Comparison of ENCODE assay signal across 24 mouse cellular contexts in the genomic region with DNA sequence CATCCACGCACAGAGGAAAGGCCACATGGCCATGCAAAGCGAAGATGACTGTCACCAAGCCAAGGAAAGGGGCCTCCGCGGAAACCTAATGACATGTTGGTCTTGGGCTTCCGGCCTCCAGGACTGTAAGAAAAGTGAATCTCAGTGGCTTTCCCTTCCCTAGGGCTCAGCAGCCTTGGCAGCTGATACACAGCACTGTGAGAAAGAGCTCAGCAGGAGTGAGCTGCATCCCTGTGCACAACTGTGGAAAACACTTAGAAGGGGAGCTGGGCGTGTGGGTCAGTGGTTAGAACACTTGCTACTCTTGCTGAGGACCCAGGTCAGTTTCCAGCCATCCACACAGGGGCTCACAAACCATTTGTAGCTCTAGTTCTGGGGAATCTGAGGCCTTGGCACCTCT.
"Had no signal": no experiment of that assay in that cellular context is flagged by ENCODE, and none has a peak within 500 bp of the region (broad histone marks: within the 10 kb centered on the region; RNA-seq: fewer than 3 reads in every experiment).

No protein-coding gene starts in this region.

- H3K27me3 ChIP-seq: limb, embryonic 15.5 days; liver, embryonic 15.5 days had no signal

- H3K9ac ChIP-seq: kidney, embryonic 15.5 days; limb, embryonic 12.5 days; limb, embryonic 15.5 days; liver, embryonic 12.5 days; liver, embryonic 15.5 days; lung, embryonic 15.5 days; midbrain, embryonic 13.5 days; stomach, embryonic 15.5 days had no signal

- H3K36me3 ChIP-seq: kidney, embryonic 15.5 days; limb, embryonic 12.5 days; limb, embryonic 15.5 days; liver, embryonic 12.5 days; liver, embryonic 15.5 days; lung, embryonic 15.5 days; midbrain, embryonic 10.5 days; midbrain, embryonic 13.5 days; stomach, embryonic 15.5 days had no signal

- ATAC-seq: liver, embryonic 12.5 days; midbrain, embryonic 13.5 days; midbrain, embryonic 16.5 days had no signal

- H3K4me1 ChIP-seq: liver, embryonic 12.5 days; liver, embryonic 15.5 days; lung, embryonic 15.5 days; stomach, embryonic 15.5 days had no signal

- H3K9me3 ChIP-seq: kidney, embryonic 15.5 days; limb, embryonic 12.5 days; limb, embryonic 15.5 days; liver, embryonic 12.5 days; liver, embryonic 15.5 days; lung, embryonic 15.5 days; megakaryocyte, embryonic 14.5 days; midbrain, embryonic 10.5 days; midbrain, embryonic 13.5 days; stomach, embryonic 15.5 days had no signal

- H3K4me2 ChIP-seq: kidney, embryonic 15.5 days; limb, embryonic 12.5 days; limb, embryonic 15.5 days; liver, embryonic 12.5 days; liver, embryonic 15.5 days; lung, embryonic 15.5 days; midbrain, embryonic 13.5 days; stomach, embryonic 15.5 days had no signal

- DNase-seq: kidney, adult 8-10 months; kidney, postnatal 10 days; kidney, postnatal 36 days; layer of hippocampus, postnatal 36 days; lung, adult 18-20 months; lung, postnatal 10 days; lung, postnatal 36 days; retina, postnatal 1 day; right cerebral cortex, postnatal 25 days; spleen, adult 18-20 months; thymus, postnatal 25 days had no signal

- H3K27ac ChIP-seq: kidney, embryonic 15.5 days; left cerebral cortex, adult 2 months; limb, embryonic 12.5 days; limb, embryonic 15.5 days; liver, embryonic 12.5 days; liver, embryonic 15.5 days; lung, embryonic 15.5 days; stomach, embryonic 15.5 days had no signal

- H3K4me3 ChIP-seq: kidney, embryonic 15.5 days; left cerebral cortex, adult 2 months; limb, embryonic 12.5 days; limb, embryonic 15.5 days; liver, embryonic 12.5 days; liver, embryonic 15.5 days; lung, embryonic 15.5 days; megakaryocyte, embryonic 14.5 days; midbrain, embryonic 10.5 days; midbrain, embryonic 13.5 days; myocyte; stomach, embryonic 15.5 days had no signal
